Mouse (Mus musculus): ENCODE measurements around the gene Nuak2.

Nuak2 gene

DNA sequence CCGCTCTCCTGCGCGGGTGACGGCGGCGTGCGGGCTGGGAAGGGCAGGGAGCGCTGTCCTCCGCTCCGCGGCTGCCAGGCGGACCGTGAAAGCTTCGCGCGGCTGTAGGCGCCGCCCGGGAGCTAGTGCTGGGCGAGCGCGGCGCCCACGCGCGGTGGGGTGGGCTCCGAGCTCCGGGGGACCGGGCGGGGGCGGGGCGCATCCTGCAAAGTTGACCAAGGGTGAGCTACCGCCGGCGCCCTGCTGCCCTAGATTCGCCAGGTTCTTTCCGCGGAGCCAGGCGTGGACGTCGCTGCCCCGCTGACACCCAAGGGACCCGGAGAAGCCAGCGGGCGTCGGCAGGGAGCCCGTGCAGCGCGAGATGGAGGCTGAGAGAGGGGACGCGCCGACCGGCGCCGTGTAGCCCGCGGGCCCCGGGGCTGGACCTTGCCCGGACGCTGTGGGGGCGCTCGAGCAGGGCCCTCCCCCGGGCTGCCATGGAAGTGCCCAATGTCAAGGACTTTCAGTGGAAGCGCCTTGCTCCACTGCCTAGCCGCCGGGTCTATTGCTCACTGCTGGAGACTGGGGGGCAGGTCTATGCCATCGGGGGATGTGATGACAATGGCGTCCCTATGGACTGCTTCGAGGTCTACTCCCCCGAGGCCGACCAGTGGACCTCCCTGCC is 17.0 kb upstream of the Nuak2 start:
- no peak for DNase-seq (ENCODE audit: extremely low read depth, low read depth)

DNA sequence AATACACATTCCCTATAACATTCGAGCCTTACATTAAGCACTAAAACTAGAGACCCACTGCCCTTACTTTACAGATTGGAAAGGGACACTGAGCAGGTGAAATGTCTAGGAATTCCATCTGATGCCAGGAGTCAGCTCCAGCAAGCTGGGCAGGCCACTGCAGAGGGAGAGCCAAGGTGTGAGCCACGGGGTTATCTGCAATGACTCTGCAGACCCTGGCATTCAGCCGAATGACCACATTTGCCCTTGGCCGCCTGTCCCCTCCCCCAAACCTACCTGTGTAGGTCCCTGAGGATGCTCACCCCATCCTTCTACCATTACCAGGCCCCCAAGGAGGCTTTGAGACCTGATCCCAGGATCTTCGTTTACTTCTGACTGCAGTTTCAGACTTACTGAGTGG is 16.2 kb upstream of the Nuak2 start:
- no peak for DNase-seq (ENCODE audit: extremely low read depth, low read depth)

DNA sequence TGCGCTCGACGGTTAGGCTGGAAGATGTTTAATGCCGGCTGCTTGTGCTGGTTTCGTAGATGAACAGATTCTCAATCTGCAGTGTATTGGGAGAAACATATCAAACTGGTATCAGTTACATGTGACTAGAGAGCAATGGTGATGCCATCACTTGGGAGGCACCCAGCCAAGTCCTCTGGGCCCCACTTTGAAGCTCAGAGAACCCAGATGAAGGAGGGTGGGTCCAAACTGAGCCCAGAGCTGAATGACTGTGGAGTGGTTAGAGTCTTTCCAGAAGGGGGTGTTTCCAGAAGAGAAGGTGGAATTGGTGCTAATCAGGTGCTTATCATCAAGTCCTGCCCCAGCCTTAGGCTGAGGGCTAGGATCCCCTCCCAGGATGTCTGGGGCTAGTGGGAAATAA is 14.7 kb upstream of the Nuak2 start:
- DNase-seq (ENCODE audit: extremely low read depth, low read depth) = no peak

DNA sequence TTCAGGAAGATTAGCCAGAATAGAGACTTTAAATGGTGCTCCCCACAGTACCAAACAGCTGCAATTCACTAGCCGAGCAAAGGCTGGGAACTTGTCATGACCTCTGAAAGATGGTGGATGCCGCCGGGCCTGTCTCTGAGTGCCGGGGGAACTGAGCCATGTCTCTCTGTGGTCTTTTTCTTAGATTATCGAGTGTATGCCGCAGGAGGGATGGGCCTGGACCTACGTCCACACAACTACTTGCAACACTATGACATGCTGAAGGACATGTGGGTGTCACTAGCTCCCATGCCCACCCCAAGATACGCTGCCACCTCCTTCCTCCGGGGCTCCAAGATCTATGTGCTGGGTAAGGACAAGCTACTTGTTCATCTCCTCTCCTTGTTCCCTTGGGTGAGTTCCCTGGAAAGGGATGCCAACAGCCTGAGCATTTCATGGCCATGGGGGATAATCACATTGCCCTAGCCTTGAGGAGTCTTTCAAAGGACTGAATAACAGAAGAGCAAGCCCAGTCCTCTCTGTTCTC is 13.5 kb upstream of the Nuak2 start:
- no peak for DNase-seq (ENCODE audit: extremely low read depth, low read depth)

DNA sequence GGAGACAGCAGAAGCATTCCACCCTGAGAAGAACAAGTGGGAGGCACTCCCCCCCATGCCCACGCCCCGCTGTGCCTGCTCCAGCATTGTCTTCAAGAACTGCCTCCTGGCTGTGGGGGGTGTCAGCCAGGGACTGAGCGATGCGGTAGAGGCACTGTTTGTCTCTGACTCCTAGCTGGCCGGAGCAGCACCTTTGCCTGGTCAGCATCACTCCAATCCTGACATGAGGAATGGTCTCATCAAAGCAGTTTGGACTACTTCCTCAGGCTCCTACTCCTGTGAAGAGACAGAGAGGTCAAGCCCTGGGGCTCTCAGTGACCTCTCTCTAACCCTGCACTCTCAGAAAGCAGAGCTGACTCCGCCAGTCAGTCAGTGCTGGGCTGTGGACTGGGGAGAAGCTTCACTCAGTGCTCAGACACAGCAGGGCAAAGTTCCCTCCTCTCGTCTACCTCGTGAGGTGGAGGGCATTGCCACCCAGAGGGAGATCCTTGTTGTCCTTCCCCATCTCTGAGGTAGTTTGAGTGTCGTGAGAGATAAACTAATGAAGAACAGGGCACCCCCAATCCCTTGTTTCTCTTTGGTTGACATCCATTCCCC is 11.2 kb upstream of the Nuak2 start:
- DNase-seq (ENCODE audit: extremely low read depth, low read depth) = no peak

DNA sequence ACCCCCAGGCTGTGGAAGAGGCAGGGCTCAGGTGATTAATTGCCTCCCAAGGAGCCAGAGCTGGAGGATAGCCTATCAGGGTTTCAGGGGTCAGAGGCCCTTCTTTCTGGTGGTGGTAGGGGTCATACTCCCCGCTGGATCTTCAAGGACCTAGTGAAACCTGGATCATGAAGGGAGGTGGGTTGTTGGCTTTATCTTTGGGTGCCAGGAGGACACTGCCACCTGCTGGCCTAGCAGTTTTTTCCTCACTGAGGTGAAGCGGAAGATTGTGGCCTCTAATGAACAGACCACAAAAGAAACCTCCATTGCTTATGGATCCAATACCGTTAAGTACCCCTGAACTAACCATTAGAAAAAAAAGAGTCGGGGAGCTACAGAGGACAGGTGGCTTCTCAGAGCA is 9.8 kb upstream of the Nuak2 start:
- no peak for DNase-seq (ENCODE audit: extremely low read depth, low read depth)

DNA sequence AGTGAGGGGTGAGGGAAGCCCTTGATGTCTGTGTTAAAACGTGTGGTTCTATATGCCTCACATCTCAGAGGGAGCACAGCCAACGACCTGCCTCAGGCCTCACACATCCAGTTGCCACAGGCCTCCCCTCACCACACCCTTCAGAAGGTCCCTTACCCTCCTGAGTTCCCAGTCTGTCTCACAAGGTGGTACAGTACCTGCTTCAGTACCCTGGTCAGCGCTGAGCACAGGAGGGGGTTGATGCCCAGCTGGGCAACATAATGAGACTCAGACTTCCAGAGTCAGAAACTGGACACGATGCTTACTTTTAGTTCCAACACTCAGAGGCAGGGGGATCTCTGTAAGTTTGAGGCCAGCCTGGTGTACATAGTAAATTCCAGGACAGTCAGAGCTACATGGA is 9.1 kb upstream of the Nuak2 start:
- no peak for DNase-seq (ENCODE audit: extremely low read depth, low read depth)

DNA sequence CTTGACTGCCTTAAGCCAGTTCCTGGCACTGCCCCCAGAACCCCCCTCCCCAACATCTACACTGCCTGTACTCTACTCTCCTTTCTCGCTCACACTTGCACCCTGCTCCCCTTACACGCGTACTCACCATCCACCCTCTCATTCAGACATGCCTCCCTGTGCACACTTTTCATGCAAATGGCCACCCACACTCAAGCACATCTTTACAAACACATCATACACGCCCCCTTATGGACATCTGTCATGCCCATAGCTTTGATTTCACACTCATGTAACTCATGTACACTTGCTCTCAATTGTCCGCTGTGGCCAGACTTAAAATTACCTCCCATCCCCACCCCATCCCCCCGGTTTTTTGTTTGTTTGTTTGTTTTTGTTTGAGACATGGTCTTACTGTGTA is 8.0 kb upstream of the Nuak2 start:
- DNase-seq (ENCODE audit: extremely low read depth, low read depth) = no peak

DNA sequence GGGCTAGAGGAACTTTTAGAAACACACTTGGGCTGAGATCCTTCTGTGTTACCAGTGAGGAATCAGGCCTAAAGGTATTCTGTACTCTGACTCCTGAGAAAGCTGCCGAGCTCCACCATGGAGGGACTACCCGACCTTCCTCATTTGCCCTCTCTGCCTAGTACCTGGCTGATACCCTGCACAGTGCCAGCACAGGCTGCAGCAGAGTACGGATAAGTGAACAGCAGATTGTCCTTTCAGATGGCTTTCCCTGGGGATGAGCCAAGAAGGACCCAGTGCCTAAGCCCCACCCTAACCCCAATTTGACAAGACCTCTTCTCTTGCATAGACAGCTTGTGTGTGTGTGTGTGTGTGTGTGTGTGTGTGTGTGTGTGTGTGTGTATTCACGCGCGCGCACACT is 7.3 kb upstream of the Nuak2 start:
- no peak for DNase-seq (ENCODE audit: extremely low read depth, low read depth)

DNA sequence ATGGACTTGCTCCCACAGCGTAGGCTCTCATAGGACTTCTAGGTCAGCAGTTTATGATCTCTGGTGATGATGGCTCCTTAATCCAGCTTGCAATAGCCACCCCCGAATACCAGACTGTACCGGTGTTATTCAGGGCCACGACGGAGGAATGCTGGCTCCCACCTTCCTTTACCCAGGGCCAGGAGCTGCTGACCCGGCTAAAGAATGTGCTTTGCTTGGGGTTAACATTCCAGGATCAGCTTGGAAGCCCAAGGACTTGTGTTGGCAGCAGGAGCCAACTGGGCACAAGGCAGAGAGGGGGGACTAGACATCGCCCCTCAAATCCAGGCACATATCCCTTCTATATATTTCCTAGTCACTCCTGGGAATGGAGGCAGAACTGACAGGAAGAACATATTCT is 5.2 kb upstream of the Nuak2 start:
- no peak for DNase-seq (ENCODE audit: extremely low read depth, low read depth)

DNA sequence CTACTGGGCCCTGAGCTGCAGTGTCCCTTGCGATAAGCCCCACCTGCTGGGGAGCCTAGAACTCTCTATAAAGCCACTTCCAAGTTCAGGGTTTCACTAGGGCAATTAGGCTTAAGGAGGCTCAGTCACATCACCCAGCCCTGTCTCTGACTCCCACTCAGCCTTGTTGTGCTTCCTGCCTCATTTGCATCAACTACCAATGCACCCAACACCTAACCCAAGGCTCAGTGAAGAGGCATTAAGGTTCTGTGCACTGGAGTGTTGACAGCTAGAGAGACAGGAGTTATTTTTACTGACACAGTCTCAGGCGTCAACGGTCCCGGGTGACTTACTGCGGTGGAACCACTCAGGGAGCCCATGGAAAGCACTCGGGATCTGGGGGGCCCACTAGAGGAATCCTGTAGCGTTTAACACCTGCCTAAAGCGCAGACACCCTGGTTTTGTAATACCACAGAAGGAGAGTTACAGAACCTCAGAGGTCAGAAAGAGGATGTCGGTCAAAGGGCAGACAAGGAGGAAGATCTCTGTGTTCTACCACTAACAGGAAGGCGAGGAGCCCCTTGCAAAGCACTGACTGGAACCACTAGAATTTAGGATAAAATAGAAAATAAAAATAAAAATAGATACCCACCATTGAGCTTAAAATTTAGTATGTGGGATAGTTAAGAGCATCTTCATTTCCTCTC is 4.6 kb upstream of the Nuak2 start:
- no peak for DNase-seq (ENCODE audit: extremely low read depth, low read depth)

DNA sequence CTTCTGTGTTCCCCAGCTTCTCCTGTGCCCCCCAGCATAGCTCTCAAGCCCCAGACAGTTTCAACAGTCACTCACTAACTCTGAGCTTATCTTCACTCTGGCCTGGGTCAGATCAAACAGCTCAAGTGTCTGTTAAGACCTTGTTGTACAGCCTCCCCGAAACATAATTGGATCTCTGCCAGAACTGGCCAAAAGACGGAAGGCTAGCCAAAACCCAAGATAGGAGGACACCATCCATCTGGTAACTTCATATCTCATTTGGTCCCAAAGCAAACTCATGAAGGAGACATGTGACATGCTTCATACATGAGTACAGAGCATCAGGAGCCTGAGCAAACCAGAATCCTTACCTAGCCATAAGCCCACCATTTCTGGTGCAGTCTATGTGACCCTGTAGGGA is 3.9 kb upstream of the Nuak2 start:
- peak; percentile 31 for DNase-seq (ENCODE audit: extremely low read depth, low read depth)

DNA sequence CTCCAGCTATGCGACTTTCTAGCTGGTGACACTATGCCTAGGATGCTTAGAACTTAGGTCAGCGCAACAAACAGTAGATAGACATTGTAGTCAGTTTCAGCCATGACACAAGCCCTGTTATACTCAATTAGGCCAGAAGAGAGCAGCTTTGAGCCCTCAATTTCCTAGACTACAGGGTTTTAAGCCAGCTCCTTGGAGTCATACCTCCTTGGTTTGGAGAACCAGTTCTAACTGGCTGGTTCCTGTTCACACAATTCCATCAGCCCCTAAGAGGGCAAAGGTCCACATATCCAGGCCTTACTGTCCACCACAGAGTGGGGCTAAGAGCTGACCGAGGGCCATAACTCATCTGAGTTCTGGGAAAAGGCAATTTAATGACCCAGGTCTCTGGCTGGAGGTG is 3.2 kb upstream of the Nuak2 start:
- peak; percentile 63 for DNase-seq (ENCODE audit: extremely low read depth, low read depth)

DNA sequence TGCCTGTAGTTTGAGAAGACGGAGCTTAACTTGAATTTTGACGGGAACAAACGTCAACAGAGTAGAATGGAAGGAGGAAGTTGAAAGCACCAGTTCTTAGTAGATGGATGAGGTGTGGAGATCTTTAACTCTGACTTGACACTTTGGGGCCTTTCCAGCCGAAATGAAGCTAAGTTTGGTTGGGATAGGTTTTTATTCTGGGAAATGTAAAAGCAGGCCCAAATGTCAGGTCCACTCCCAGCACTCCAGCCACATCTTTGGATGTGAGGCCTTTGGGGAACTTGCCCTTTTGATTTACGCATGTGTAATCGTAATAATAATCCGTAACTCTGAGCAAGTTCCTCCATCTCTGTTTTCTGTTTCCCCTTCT is 684 bp downstream of the Nuak2 start:
- DNase-seq (ENCODE audit: extremely low read depth, low read depth) = peak; percentile 55

DNA sequence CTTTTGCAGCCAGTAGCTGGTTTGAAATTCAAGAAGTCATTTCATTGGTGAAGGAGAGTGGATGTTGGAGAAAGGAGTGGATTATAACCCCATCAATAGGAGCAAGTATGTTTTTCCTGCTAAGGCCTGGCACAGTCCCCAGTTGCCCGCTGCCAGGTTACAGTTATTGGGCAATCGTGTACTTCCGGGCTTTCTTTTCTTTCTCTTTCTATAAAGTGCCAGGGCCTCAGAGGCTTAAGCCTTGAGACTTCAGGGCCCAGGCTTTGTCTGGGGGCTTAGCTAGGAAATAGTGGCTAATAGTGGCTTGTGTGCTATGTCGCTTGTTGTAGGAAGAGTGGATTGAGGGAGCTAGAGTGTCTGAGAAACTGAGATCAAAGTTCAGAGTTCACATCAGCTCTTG is 1.5 kb downstream of the Nuak2 start:
- no peak for DNase-seq (ENCODE audit: extremely low read depth, low read depth)

DNA sequence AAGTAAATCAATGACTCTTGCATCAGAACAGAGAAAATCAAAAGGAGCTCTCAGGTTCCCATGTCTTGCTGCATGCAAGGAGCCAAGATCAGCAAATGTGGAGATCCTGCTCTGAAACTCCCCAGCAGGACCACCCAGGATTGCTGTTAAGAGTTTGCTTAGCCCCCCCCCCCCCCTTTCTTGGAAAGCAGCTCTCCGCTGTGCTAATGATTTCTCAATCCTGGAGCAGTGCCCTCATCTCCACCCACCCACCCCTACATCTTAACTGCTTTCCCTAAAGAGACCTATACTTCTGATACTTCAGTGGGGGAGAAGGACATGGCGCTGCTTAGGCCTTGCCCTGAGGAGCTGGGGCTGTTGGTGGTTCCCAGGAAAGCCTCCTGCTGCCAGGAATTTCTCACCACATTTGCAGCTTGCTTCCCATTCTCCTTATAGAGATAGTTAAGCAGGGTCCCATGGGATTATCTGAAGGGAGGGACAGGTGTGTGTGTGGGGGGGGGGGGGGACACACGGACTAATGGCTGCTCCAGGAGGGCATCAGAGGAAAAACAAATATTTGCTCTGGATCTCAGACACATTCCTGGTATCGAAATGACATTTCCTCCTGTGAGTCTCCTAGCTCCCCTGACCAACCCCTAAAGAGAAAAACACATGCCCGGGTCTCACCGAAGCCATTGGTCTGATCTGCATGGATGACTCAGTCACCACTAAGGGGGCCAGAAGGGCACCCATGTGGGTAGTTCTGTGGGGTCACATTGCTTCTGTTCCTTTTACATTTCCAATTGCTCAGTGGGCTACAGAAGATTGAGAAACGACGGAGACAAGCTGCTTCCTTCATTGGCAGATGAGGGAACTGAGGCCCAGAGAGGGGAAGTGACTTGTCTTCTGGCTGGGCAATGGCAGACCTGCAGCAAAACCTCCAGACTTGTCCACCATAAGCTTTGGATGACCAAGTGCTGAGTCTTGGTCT is 2.3 kb downstream of the Nuak2 start:
- no peak for DNase-seq (ENCODE audit: extremely low read depth, low read depth)

DNA sequence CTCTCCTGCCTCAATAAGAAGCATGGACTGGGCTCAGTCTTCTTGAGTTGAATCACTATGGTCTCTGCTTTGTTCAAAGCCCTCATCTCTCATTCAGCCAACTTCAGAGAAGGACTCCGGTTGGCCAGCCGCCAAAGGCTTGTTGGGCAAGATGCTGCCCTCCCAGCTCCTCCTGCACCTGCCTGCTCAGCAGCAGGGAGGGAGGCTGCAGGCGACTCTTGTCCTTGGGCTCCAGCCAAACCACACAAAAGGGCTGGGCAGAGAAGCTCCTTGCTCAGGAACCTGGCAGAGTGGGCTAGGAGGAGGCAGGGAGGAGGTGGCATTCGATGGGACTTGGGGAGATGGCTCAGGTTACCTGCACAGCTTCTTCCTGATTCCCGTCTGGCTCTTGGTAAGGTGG is 3.3 kb downstream of the Nuak2 start:
- DNase-seq (ENCODE audit: extremely low read depth, low read depth) = no peak

DNA sequence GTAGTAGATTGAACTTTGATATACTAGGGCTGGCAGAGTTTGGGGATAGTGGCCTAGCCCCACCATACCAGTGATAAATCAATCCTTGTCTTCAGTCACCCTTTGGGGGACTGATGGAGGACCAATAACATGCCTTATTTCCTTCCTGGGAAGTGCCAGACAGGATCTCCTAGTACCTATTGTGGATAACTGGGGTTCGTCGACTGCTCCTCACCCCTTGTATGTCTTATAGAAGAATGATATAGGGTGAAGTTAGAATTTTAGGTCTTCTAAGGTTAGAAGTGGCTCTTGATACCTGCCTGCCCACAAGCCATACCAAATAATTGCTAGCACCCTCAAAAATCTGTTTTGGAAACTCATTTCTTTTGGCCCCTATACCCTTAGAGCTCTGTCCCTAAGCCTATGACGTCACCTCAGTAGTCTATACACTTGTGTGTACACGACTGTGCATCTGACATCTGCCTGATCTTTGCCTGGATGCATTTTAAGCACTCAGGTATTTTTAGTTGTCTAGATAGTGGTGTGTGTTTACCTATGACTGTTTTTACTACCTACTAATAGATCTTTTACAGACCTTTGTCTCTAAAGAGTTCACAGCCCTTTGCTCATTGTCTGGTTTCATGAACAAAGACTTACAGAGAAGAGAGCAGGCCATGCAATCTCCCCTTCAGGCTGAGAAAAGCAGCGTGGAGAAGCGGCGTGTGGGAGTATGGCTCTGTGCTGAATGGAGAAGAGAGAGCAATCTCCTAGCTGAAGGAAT is 6.1 kb downstream of the Nuak2 start:
- DNase-seq (ENCODE audit: extremely low read depth, low read depth) = no peak

DNA sequence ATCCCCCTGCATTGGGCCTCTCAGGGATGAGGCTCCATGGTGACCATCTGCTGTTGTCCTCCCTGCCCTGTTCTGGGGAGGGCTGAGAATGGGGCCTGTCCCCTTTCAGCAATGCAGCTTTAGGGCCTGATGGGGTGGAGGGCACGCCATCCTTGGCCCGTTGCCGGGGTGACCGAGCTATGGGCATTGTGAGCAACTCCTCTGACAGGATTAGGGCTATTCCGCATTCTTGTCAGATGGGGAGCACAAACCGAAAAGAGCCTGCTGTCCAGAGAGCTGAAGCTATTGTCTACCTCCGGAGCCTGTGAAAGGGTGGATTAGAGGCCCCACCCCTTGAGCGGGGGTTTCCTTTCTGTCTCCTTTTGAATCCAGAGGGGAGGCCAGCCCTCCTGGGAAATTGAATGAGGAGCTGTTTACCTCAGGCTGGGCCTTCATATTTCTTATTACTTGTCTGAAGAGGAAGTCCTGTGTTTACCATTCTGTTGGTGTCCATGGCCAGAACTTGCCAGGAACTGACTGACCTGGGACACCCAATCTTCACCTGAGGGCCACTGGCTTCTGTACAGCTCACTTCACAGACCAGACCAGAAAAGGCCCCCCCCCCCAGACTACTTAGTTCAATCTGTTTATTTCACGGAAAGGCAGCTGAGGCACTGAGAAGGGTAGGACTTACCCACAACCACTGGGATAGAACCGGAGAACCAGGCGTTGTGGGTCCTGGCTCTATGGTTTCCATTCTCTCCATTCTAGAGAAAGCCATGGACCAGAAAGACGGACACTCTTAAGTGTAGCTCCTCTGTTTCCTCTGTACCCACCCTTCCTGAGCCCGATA is 7.0 kb downstream of the Nuak2 start:
- no peak for DNase-seq (ENCODE audit: extremely low read depth, low read depth)

DNA sequence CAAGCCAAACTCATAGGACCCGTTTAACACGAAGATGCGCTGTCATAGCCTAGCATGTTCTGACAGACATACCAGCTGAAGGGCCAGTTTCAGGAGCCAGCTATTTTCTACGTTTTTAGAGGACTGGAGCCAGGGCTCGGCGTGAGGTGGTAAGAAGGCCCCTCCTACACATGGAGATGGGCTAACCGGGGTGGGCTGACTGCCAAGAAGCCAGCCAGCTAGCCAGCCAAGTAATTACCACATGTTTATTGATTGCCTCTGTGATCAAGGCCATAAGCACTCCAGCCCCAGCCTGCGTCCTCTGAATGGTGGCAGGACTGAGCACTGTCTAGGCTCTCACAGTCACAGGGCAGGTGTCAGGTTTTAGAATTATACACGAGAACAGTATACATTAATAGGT is 10.9 kb downstream of the Nuak2 start:
- no peak for DNase-seq (ENCODE audit: extremely low read depth, low read depth)
